Mouse (Mus musculus): ENCODE measurements around the gene Col28a1.

DNA sequence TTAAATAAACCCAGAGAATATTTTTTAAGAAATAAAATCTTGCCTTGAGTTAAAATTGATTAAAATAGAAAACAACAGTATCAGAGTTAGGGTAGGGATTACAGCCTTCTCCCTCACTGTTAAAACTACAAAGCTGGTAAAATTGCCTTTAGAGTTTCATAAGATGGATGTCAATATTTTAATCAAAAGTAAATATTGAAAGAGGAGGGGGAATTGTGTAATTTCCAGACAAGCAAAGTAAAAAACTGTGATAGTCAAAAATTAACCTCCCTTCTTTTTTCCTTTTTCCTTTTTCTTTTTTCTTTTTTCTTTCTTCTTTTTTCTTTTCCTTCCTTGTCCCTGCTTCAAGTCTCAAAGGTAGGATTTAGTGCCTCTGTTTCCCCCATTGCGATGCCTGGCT, 146.6 kb downstream of the Col28a1 start:
- no peak for TF ChIP-seq CTCF (IDR thresholded peaks at IDR 0.05; ENCODE audit: extremely low read depth, insufficient read depth, insufficient read length, insufficient replicate concordance)
- no peak for TF ChIP-seq POLR2A (IDR thresholded peaks at IDR 0.05; ENCODE audit: low read depth, low read length)
